12 mouse cellular contexts compared by ENCODE assay signal in the genomic region with DNA sequence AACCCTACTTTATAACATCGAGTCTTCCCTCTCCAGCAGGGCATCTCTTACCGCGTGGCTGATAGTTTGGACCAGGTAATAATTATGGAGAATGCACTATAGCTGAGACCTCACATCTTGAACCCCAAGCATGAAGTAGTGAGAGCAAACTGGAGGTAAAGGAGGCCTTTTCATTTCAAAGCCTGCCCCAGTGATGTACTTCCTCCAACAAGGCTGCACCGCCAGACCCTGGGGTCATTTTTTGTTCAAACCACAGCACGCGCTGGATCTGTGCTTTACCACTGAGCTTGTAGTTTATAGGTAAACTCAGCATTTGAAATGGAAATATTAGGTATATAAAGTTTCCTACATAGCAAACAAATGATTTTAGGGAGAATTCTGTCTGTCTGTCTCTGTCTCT.
DNase-seq lines count a peak whose midpoint lies in the region; ATAC-seq and TF ChIP-seq lines count a peak whose summit lies in the region.
"Had no signal": no experiment of that assay in that cellular context is flagged by ENCODE, and none has a peak within 500 bp of the region (broad histone marks: within the 10 kb centered on the region; RNA-seq: fewer than 3 reads in every experiment).

No protein-coding gene starts in this region.

- 79% methylated on average over 6 of the region's 6 CpGs for WGBS in kidney, embryonic 14.5 days
- WGBS in embryonic facial prominence, embryonic 10.5 days: 65% methylated on average over 6 of the region's 6 CpGs
- WGBS in limb, embryonic 11.5 days: 77% methylated on average over 6 of the region's 6 CpGs

- no peak for TF ChIP-seq POLR2A in embryonic fibroblast, embryonic 13.5 days (IDR thresholded peaks at IDR 0.05; ENCODE audit: low read depth, low read length)

- no peak for DNase-seq in kidney, adult 18-20 months
- DNase-seq in embryonic facial prominence, embryonic 10.5 days (ENCODE audit: low spot score): no peak
- DNase-seq in limb, embryonic 11.5 days (ENCODE audit: low spot score): no peak
- no peak for DNase-seq in thymus, adult 18-20 months
- DNase-seq in adrenal gland, adult 8-10 months: no peak
- DNase-seq: cerebellum, adult 11 months; liver, embryonic 13.5 days; right cerebral cortex, postnatal 4 days; thymus, postnatal 25 days had no signal

- peak overlapping the region; percentile 82; the same call in 1 of the 2 replicates for H3K27ac ChIP-seq in kidney, embryonic 14.5 days (ENCODE audit: low read depth, low read length)
- peak overlapping the region; percentile 91 for H3K27ac ChIP-seq in embryonic facial prominence, embryonic 10.5 days (replicated peaks)
- H3K27ac ChIP-seq in embryonic fibroblast, embryonic 13.5 days (ENCODE audit: insufficient read depth, low read length): peak overlapping the region; percentile 79
- peak overlapping the region; percentile 73; the same call in 1 of the 2 replicates for H3K27ac ChIP-seq in limb, embryonic 11.5 days (replicated peaks; ENCODE audit: low read depth, low read length)
- H3K27ac ChIP-seq: liver, embryonic 13.5 days had no signal

- H3K4me1 ChIP-seq in kidney, embryonic 14.5 days (ENCODE audit: control insufficient read depth, insufficient read depth, low read length): peaks cover 44% of the 10 kb centered on the region
- H3K4me1 ChIP-seq in embryonic facial prominence, embryonic 10.5 days: peaks cover 77% of the 10 kb centered on the region
- H3K4me1 ChIP-seq in embryonic fibroblast, embryonic 13.5 days (ENCODE audit: control insufficient read depth, insufficient read depth, low read length): peaks cover 31% of the 10 kb centered on the region
- H3K4me1 ChIP-seq in limb, embryonic 11.5 days (ENCODE audit: control insufficient read depth, insufficient read depth, low read length): peaks cover 53% of the 10 kb centered on the region

- H3K9me3 ChIP-seq in kidney, embryonic 14.5 days (ENCODE audit: control insufficient read depth, low read length): no peaks in the 10 kb centered on the region
- H3K9me3 ChIP-seq in embryonic facial prominence, embryonic 10.5 days: no peaks in the 10 kb centered on the region
- no peaks in the 10 kb centered on the region for H3K9me3 ChIP-seq in limb, embryonic 11.5 days (ENCODE audit: control insufficient read depth, low read length)
- H3K9me3 ChIP-seq: liver, embryonic 13.5 days had no signal

- no peak overlapping the region for H3K4me2 ChIP-seq in kidney, embryonic 14.5 days (replicated peaks; ENCODE audit: low read depth, low read length)
- no peak overlapping the region for H3K4me2 ChIP-seq in limb, embryonic 11.5 days (ENCODE audit: low read depth, severe bottlenecking)
- H3K4me2 ChIP-seq: liver, embryonic 13.5 days had no signal

- H3K27me3 ChIP-seq in kidney, embryonic 14.5 days (ENCODE audit: control insufficient read depth, insufficient read depth, low read length): no peaks in the 10 kb centered on the region
- H3K27me3 ChIP-seq in embryonic facial prominence, embryonic 10.5 days (replicated peaks; ENCODE audit: low read depth, poor library complexity, severe bottlenecking): no peaks in the 10 kb centered on the region
- H3K27me3 ChIP-seq in limb, embryonic 11.5 days (ENCODE audit: control insufficient read depth, insufficient read depth, low read length): no peaks in the 10 kb centered on the region
- H3K27me3 ChIP-seq: liver, embryonic 13.5 days had no signal

- no peak overlapping the region for H3K9ac ChIP-seq in kidney, embryonic 14.5 days (ENCODE audit: low read depth, low read length)
- H3K9ac ChIP-seq in limb, embryonic 11.5 days (ENCODE audit: low read length): peak overlapping the region; percentile 7; the same call in 1 of the 2 replicates
- H3K9ac ChIP-seq: liver, embryonic 13.5 days had no signal

- no peak for TF ChIP-seq CTCF in embryonic fibroblast, embryonic 13.5 days (IDR thresholded peaks at IDR 0.05; ENCODE audit: borderline replicate concordance, insufficient read depth, low read length)

- ATAC-seq in kidney, embryonic 14.5 days (ENCODE audit: low FRiP score, low TSS enrichment): no peak
- no peak for ATAC-seq in limb, embryonic 11.5 days (ENCODE audit: insufficient number of reproducible peaks, low FRiP score, low TSS enrichment, low read depth)

- no peaks in the 10 kb centered on the region for H3K36me3 ChIP-seq in kidney, embryonic 14.5 days (ENCODE audit: control insufficient read depth, insufficient read depth, low read length)
- H3K36me3 ChIP-seq in embryonic facial prominence, embryonic 10.5 days (replicated peaks): peaks cover 15% of the 10 kb centered on the region; the same call in 1 of the 2 replicates
- H3K36me3 ChIP-seq in limb, embryonic 11.5 days (ENCODE audit: control insufficient read depth, insufficient read depth, low read length): no peaks in the 10 kb centered on the region
- H3K36me3 ChIP-seq: liver, embryonic 13.5 days had no signal

- H3K4me3 ChIP-seq in kidney, embryonic 14.5 days (ENCODE audit: low read length): no peak overlapping the region
- no peak overlapping the region for H3K4me3 ChIP-seq in embryonic facial prominence, embryonic 10.5 days
- H3K4me3 ChIP-seq in embryonic fibroblast, embryonic 13.5 days (ENCODE audit: insufficient read depth, low read length): no peak overlapping the region
- no peak overlapping the region for H3K4me3 ChIP-seq in limb, embryonic 11.5 days (ENCODE audit: low read depth, low read length)
- H3K4me3 ChIP-seq: liver, embryonic 13.5 days; myocyte had no signal
